Mouse (Mus musculus): ENCODE measurements around the gene Gm6525. TPM values are rescaled to one million over a fixed set of nuclear protein-coding genes. Genes with fewer than 3 reads are reported as not detected.

Gene Gm6525
- polyA plus RNA-seq, 1 experiment from 2014 or later, result 0.50 TPM

DNA sequence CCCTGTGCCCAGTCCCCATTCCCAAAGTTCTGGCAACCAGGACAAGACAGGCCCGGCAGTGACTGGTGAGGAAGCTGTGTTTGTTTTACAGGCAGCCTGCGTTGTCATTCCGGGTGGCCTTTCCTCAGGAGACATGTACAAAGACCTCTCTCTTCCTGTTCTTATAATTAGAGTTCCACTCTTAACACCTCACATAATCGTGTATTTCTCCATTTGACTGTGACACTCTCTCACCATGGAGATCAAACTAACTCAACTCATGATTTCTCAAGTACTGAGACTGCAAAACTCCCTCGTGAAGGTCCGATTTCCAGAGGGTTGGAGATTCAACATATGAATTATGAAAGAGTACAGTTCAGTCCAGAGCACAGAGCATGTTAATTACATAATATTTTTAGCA is 38.0 kb upstream of the Gm6525 start:
- no peaks in the 10 kb centered on the region for H3K4me1 ChIP-seq (ENCODE audit: control insufficient read depth, insufficient read depth, low read length)
- H3K27ac ChIP-seq (replicated peaks; ENCODE audit: low read depth, low read length), result no peak overlapping the region
- H3K27me3 ChIP-seq (replicated peaks; ENCODE audit: control insufficient read depth, insufficient read depth, low read length), result no peaks in the 10 kb centered on the region

DNA sequence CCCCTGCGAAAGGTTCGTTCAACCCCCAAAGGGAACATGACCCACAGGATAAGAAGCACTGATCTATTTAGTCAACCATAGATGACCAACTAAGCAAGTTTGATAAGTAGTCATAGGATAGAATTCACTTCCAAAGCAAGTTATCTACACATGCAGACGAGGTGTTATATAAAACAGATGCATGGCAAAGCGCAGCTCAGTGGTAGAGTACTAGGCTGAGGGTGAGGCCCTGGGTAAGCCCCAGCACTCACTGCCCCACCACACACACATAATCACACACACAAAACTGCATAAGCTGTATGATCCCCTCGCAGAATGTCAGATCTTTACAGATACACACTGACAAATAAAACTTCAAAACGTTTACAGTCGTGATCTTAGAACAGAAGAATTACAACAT is 37.4 kb upstream of the Gm6525 start:
- H3K9me3 ChIP-seq (ENCODE audit: control insufficient read depth, low read length), result no peaks in the 10 kb centered on the region
- H3K4me1 ChIP-seq (ENCODE audit: control insufficient read depth, insufficient read depth, low read length), result no peaks in the 10 kb centered on the region
- H3K4me2 ChIP-seq (ENCODE audit: low read depth, low read length), result no peak overlapping the region
- no peak overlapping the region for H3K27ac ChIP-seq (replicated peaks; ENCODE audit: low read depth, low read length)
- H3K4me3 ChIP-seq (ENCODE audit: low read depth, low read length), result no peak overlapping the region
- ATAC-seq (ENCODE audit: low read depth), result no peak
- WGBS, result 72% methylated on average over 7 of the region's 7 CpGs
- H3K9ac ChIP-seq (ENCODE audit: low read depth, low read length), result no peak overlapping the region
- no peaks in the 10 kb centered on the region for H3K27me3 ChIP-seq (replicated peaks; ENCODE audit: control insufficient read depth, insufficient read depth, low read length)
- no peak for DNase-seq (ENCODE audit: low spot score)
- H3K36me3 ChIP-seq (ENCODE audit: control insufficient read depth, insufficient read depth, low read length), result no peaks in the 10 kb centered on the region

More for the DNA sequence above, 38.0 kb upstream of the Gm6525 start:
- ATAC-seq (ENCODE audit: low read depth), result no peak
- Histone ChIP-seq H3K4me2 (ENCODE audit: low read depth, low read length) (no peak overlapping the region), H3K4me3 (ENCODE audit: low read depth, low read length) (no peak overlapping the region), H3K36me3 (ENCODE audit: control insufficient read depth, insufficient read depth, low read length) (no peaks in the 10 kb centered on the region), H3K9me3 (ENCODE audit: control insufficient read depth, low read length) (no peaks in the 10 kb centered on the region), H3K9ac (ENCODE audit: low read depth, low read length) (no peak overlapping the region)
- 51% methylated on average over 6 of the region's 6 CpGs for WGBS
- no peak for DNase-seq (ENCODE audit: low spot score)

DNA sequence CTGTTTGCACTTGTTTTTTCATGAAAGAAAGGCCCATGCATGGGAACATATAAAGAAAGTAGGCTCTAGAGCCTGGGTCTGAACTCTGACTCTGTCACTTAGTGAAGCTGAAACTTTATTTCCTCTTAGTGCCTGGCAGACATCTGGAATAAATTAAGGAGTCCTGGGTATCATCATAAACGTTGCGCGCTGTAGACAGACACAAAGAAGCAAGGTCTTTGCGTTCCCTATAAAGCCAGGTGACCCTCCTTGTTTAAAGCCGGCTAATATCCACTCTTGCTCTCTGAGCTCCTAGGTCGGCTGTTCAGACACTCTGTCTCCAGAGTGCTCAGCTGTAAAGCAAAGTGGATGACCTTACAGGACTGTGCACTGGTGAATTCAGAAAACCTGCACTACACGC is 33.0 kb upstream of the Gm6525 start:
- no peak for ATAC-seq (ENCODE audit: low read depth)
- Histone ChIP-seq H3K36me3 (ENCODE audit: control insufficient read depth, insufficient read depth, low read length) (no peaks in the 10 kb centered on the region), H3K27ac (replicated peaks; ENCODE audit: low read depth, low read length) (no peak overlapping the region)

DNA sequence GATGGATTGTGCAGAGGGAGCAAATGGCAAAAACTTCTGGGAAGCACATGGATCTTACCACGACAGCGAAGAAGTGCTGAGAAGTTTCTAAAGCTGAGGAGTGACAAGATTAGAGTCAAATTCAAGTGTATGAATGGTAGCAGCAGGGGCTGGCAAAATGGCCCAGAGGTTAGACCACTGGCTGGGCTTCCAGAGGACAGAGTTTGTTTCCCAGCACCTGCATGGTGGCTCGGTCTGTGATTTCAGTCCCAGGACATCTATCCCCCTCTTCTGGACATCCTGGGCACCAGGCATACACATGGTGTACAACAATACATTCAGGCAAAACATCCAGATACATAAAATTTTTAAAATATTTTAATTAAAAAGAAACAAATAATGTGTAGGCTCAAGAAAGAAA is 24.1 kb upstream of the Gm6525 start:
- WGBS, result 90% methylated on average over 3 of the region's 3 CpGs
- no peak for ATAC-seq (ENCODE audit: low read depth)
- H3K27me3 ChIP-seq (replicated peaks; ENCODE audit: control insufficient read depth, insufficient read depth, low read length), result no peaks in the 10 kb centered on the region

More for the DNA sequence above, 33.0 kb upstream of the Gm6525 start:
- DNase-seq (ENCODE audit: low spot score), result no peak
- Histone ChIP-seq H3K9ac (ENCODE audit: low read depth, low read length) (no peak overlapping the region), H3K4me3 (ENCODE audit: low read depth, low read length) (no peak overlapping the region), H3K9me3 (ENCODE audit: control insufficient read depth, low read length) (no peaks in the 10 kb centered on the region), H3K4me1 (ENCODE audit: control insufficient read depth, insufficient read depth, low read length) (no peaks in the 10 kb centered on the region), H3K4me2 (ENCODE audit: low read depth, low read length) (no peak overlapping the region), H3K27me3 (replicated peaks; ENCODE audit: control insufficient read depth, insufficient read depth, low read length) (no peaks in the 10 kb centered on the region)
- 24% methylated on average over 7 of the region's 7 CpGs for WGBS

DNA sequence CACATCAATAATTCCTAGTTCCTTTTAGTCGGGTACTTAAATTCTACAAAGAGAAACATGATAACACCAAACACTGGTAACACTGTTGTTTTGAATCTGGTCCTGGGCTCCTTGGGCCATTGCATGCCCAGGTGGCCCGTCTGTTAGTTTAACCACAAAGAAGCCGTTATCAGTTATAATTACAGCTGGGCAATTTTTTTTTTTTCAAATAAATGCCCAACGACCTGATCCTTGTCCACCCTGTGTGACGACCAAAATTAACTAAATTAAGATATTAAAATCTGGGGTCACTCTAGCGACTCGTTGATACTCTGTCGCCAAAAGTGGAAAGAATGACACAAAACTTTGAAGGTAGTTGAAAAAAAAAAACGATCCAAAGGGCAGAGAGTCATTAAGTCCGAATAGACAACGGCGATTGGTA is 19.2 kb upstream of the Gm6525 start:
- Histone ChIP-seq H3K27me3 (replicated peaks; ENCODE audit: control insufficient read depth, insufficient read depth, low read length) (no peaks in the 10 kb centered on the region), H3K27ac (replicated peaks; ENCODE audit: low read depth, low read length) (no peak overlapping the region), H3K36me3 (ENCODE audit: control insufficient read depth, insufficient read depth, low read length) (0 out of 2 replicates have a peak, but pooled peaks cover 5% of the 10 kb centered on the region), H3K4me3 (ENCODE audit: low read depth, low read length) (peak overlapping the region; percentile 63), H3K4me1 (ENCODE audit: control insufficient read depth, insufficient read depth, low read length) (0 out of 2 replicates have a peak, but pooled peaks cover 12% of the 10 kb centered on the region), H3K9me3 (ENCODE audit: control insufficient read depth, low read length) (0 out of 2 replicates have a peak, but pooled peaks cover 2% of the 10 kb centered on the region), H3K4me2 (ENCODE audit: low read depth, low read length) (peak overlapping the region; percentile 97), H3K9ac (ENCODE audit: low read depth, low read length) (no peak overlapping the region; the same call in 1 of the 2 replicates)
- 12% methylated on average over 12 of the region's 12 CpGs for WGBS
- DNase-seq (ENCODE audit: low spot score), result peak; percentile 14
- ATAC-seq (ENCODE audit: low read depth), result no peak

More for the DNA sequence above, 24.1 kb upstream of the Gm6525 start:
- 0 out of 2 replicates have a peak, but pooled peaks cover 4% of the 10 kb centered on the region for H3K9me3 ChIP-seq (ENCODE audit: control insufficient read depth, low read length)
- no peak overlapping the region for H3K4me2 ChIP-seq (ENCODE audit: low read depth, low read length)
- no peak overlapping the region for H3K4me3 ChIP-seq (ENCODE audit: low read depth, low read length)
- no peak overlapping the region for H3K9ac ChIP-seq (ENCODE audit: low read depth, low read length)
- no peak for DNase-seq (ENCODE audit: low spot score)
- no peak overlapping the region for H3K27ac ChIP-seq (replicated peaks; ENCODE audit: low read depth, low read length)
- no peaks in the 10 kb centered on the region for H3K36me3 ChIP-seq (ENCODE audit: control insufficient read depth, insufficient read depth, low read length)
- H3K4me1 ChIP-seq (ENCODE audit: control insufficient read depth, insufficient read depth, low read length), result no peaks in the 10 kb centered on the region

DNA sequence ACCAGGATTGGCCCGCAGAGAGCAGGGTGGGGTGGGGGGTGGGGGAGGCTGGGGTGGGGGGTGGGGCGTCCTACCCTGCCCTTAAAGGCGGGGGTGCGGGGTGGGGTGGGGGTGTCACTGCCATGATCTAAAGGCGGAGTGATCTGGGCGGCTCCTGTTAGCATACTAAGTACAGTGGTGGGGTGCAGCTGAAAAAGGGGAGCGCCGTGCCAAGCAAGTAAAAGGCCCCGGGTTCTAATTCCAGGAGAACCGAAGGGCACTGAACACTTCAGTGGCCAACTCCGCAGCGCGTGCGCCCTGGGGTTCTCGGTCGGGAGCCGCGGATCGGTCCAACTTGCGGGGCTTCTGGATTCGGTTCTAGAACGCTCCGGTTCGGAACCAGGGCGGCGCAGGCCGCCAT is 18.8 kb upstream of the Gm6525 start:
- ATAC-seq (ENCODE audit: low read depth) (no peak; the same call in 1 of the 2 replicates), DNase-seq (ENCODE audit: low spot score) (peak; percentile 62)
- Histone ChIP-seq H3K27ac (replicated peaks; ENCODE audit: low read depth, low read length) (peak overlapping the region; percentile 77), H3K36me3 (ENCODE audit: control insufficient read depth, insufficient read depth, low read length) (0 out of 2 replicates have a peak, but pooled peaks cover 9% of the 10 kb centered on the region), H3K9me3 (ENCODE audit: control insufficient read depth, low read length) (no peaks in the 10 kb centered on the region), H3K27me3 (replicated peaks; ENCODE audit: control insufficient read depth, insufficient read depth, low read length) (no peaks in the 10 kb centered on the region), H3K4me2 (ENCODE audit: low read depth, low read length) (peak overlapping the region; percentile 97), H3K4me3 (ENCODE audit: low read depth, low read length) (peak overlapping the region; percentile 63), H3K9ac (ENCODE audit: low read depth, low read length) (peak overlapping the region; percentile 78), H3K4me1 (ENCODE audit: control insufficient read depth, insufficient read depth, low read length) (0 out of 2 replicates have a peak, but pooled peaks cover 12% of the 10 kb centered on the region)
- WGBS, result 1% methylated on average over 14 of the region's 27 CpGs

DNA sequence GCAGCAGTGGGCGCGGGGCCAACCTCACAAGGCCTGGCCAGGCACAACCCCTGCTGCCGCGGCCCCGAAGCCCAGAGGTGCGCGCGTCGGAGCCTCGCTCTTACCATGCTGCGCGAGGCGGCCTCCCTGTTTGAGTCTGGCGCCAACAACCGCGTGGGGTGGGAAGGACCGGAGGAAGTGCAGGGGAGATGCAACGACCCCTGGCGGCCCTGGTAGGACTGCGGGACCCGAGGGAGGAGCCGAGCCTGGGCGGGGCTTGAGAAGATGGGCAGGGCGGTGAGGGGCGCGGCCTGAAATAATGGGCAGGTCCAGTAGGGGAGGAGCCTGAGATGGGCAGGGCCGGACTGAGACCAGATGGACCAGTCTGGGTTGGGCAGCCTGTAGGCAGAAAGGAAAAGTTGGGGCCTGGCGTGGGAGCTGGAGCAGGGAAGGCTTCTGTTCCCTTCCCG is 18.3 kb upstream of the Gm6525 start, which contains the start of gene Mnd1:
TSS of gene Mnd1 (minus strand) at position 229 of the 449 bp plus-strand sequence.
- H3K27ac ChIP-seq (replicated peaks; ENCODE audit: low read depth, low read length), result peak within 1 kb of the TSS; percentile 77
- no peaks in the 10 kb centered on the region for H3K27me3 ChIP-seq (replicated peaks; ENCODE audit: control insufficient read depth, insufficient read depth, low read length)
- peak within 1 kb of the TSS; percentile 63 for H3K4me3 ChIP-seq (ENCODE audit: low read depth, low read length)
- 0 out of 2 replicates have a peak, but pooled peaks cover 12% of the 10 kb centered on the region for H3K36me3 ChIP-seq (ENCODE audit: control insufficient read depth, insufficient read depth, low read length)
- ATAC-seq (ENCODE audit: low read depth) (peak; percentile 99), DNase-seq (ENCODE audit: low spot score) (peak; percentile 98)
- H3K9me3 ChIP-seq (ENCODE audit: control insufficient read depth, low read length), result no peaks in the 10 kb centered on the region
- WGBS, result 0% methylated on average over 26 of the region's 29 CpGs
- H3K4me2 ChIP-seq (ENCODE audit: low read depth, low read length), result peak within 1 kb of the TSS; percentile 97
- H3K9ac ChIP-seq (ENCODE audit: low read depth, low read length), result peak within 1 kb of the TSS; percentile 78
- H3K4me1 ChIP-seq (ENCODE audit: control insufficient read depth, insufficient read depth, low read length), result 0 out of 2 replicates have a peak, but pooled peaks cover 12% of the 10 kb centered on the region

DNA sequence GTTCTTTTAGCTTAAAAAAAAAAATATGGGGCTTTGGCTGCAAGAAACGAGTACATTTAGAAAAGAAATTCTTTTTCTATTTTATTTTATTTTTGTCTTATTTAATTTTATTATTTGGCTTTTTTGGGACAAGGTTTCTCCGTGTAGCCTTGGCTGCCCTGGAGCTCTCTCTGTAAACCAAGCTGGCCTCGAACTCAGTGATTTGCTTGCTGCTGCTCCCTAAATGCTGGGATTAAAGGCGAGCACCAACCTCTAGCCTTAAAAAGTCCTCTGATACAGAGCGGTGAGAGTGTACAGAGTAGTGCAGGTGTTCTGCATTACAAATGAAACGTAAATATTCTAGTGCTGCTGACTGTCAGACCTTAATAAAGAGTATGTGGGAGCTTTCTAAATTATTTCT is 17.8 kb upstream of the Gm6525 start:
- H3K36me3 ChIP-seq (ENCODE audit: control insufficient read depth, insufficient read depth, low read length), result 0 out of 2 replicates have a peak, but pooled peaks cover 14% of the 10 kb centered on the region
- ATAC-seq (ENCODE audit: low read depth) (no peak), DNase-seq (ENCODE audit: low spot score) (no peak)
- H3K9me3 ChIP-seq (ENCODE audit: control insufficient read depth, low read length), result no peaks in the 10 kb centered on the region
- H3K4me2 ChIP-seq (ENCODE audit: low read depth, low read length), result peak overlapping the region; percentile 97
- H3K27ac ChIP-seq (replicated peaks; ENCODE audit: low read depth, low read length), result peak overlapping the region; percentile 55; the same call in 1 of the 2 replicates
- 0 out of 2 replicates have a peak, but pooled peaks cover 12% of the 10 kb centered on the region for H3K4me1 ChIP-seq (ENCODE audit: control insufficient read depth, insufficient read depth, low read length)
- H3K4me3 ChIP-seq (ENCODE audit: low read depth, low read length), result peak overlapping the region; percentile 63
- H3K9ac ChIP-seq (ENCODE audit: low read depth, low read length), result peak overlapping the region; percentile 78; the same call in 1 of the 2 replicates
- WGBS, result 33% methylated on average over 6 of the region's 6 CpGs
- H3K27me3 ChIP-seq (replicated peaks; ENCODE audit: control insufficient read depth, insufficient read depth, low read length), result no peaks in the 10 kb centered on the region

DNA sequence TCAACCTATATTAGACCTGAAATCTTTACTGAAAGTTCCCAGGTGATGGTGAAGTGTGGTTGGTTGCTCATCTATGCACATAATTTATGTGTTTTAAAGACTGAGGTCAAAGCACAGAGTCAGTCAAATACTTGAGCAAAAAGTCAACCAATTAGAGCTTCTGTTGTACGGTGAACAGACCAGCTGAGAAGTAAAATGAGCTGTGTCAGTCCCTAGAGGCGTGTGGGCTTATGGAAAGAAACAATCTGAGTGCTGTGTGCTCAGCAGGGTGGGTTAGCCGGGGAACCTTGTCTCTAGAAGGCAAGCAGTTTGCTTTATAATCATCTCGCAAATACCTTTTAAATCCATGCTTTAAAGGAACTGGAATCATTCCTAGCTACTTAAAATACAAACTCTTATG is 16.9 kb upstream of the Gm6525 start:
- ATAC-seq (ENCODE audit: low read depth) (no peak), DNase-seq (ENCODE audit: low spot score) (peak; percentile 59)
- Histone ChIP-seq H3K4me3 (ENCODE audit: low read depth, low read length) (no peak overlapping the region), H3K9me3 (ENCODE audit: control insufficient read depth, low read length) (no peaks in the 10 kb centered on the region), H3K27ac (replicated peaks; ENCODE audit: low read depth, low read length) (no peak overlapping the region), H3K27me3 (replicated peaks; ENCODE audit: control insufficient read depth, insufficient read depth, low read length) (no peaks in the 10 kb centered on the region), H3K9ac (ENCODE audit: low read depth, low read length) (no peak overlapping the region), H3K4me2 (ENCODE audit: low read depth, low read length) (no peak overlapping the region), H3K36me3 (ENCODE audit: control insufficient read depth, insufficient read depth, low read length) (0 out of 2 replicates have a peak, but pooled peaks cover 14% of the 10 kb centered on the region), H3K4me1 (ENCODE audit: control insufficient read depth, insufficient read depth, low read length) (0 out of 2 replicates have a peak, but pooled peaks cover 12% of the 10 kb centered on the region)
- WGBS, result 28% methylated on average over 4 of the region's 4 CpGs

Measured in embryonic facial prominence, embryonic 14.5 days (tissue).